Mouse (Mus musculus) neutrophil, adult 5-6 weeks (primary cell): ENCODE data around the gene Defb19. TPM values are rescaled to one million over a fixed set of nuclear protein-coding genes. Genes with fewer than 3 reads are reported as not detected.

Source experiments
- ATAC-seq: fragments of 151-379, 151-347 bp; 2 replicates; pipeline ENCODE4 v1.8.0; 2017; ENCODE audit warnings: mild to moderate bottlenecking, moderate TSS enrichment; ENCODE audit not compliant: insufficient number of reproducible peaks, poor library complexity, low FRiP score, severe bottlenecking; ENCODE audit errors: extremely low read depth
- total RNA-seq: library from RNA; stranded (forward); fragments of 200-1000 nt; gene quantifications from 2 replicates; pipeline ENCODE4 v1.2.3, GENCODE M21; 2017

The Defb19 gene
- total RNA-seq: not detected in 2 replicates

DNA sequence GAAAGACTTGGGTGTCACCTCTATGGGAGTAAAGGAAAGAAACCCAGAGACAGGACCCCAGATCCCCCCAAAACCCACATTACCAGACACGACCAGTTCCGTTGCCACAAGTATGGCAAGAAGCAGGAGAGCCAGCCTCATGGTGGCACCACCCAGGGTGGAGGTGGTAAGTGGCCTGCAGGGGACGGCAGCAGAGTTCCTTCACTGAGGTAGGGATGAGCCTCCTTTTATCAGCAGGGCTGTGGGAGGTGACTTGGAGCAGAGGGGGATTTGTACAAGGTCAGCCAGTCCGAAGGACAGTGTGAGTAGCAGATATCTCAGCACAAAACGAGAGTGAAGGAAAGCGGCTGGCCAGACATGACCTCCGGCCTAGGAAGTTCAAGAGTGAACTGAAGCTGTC is at the start of gene Defb19:
Gene Defb19 (minus strand): TSS at position 206 of the 400 bp plus-strand sequence.
- ATAC-seq: no peak

DNA sequence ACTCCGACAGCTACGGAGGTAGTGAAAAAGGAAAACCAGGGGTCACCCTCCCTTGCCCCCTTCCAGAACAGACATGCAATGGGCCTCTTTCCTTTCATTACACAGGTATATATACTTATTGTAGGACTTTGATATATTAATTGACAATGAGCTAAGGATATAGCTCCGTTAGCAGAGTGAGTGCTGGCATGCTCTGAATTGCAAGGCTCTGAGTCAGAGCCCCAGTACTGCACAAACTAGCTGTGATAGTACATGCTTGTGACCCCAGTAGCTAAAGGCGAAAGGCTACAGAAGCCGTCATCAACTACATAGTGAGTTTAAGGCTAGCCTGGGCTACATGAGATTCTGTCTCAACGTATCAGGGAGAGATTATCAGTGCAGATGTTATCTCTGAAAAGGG is 49.8 kb upstream of the Defb19 start:
- ATAC-seq: no peak

DNA sequence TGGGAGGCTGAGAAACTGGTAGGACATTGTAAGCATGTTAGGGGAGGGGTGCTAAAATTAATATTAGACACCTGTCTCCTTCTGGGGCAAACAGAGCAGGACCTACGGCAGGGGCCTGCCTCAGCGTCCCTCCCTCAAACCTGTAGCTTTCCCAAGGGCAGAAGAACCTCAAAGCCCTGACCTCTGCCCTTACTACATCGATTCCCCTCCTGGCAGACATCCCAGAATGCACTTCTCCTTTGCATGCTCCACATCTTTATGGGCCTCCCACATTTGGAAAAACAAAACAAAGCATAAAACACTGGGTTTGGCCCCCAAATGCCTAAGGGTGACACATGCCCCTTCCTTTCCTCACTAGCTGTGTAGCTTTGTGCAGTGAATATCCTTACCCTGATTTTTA is 49.1 kb upstream of the Defb19 start:
- no peak for ATAC-seq

DNA sequence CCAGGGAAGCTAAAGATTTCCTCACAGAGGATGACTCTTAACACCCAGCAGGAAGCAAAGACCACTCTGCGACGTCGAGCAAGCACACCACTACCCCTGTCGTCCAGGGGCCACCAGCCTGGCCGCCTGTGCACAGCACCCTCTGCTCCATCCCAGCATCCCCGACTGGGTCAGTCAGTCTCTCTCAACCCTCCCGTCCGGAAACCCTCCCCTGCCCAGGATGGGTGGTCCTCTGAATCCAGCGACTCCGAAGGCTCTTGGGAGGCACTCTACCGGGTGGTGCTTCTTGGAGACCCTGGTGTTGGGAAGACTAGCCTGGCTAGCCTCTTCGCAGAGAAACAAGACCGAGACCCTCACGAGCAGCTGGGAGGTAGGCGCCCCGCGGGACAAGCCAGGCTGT is 48.0 kb upstream of the Defb19 start:
- no peak for ATAC-seq

DNA sequence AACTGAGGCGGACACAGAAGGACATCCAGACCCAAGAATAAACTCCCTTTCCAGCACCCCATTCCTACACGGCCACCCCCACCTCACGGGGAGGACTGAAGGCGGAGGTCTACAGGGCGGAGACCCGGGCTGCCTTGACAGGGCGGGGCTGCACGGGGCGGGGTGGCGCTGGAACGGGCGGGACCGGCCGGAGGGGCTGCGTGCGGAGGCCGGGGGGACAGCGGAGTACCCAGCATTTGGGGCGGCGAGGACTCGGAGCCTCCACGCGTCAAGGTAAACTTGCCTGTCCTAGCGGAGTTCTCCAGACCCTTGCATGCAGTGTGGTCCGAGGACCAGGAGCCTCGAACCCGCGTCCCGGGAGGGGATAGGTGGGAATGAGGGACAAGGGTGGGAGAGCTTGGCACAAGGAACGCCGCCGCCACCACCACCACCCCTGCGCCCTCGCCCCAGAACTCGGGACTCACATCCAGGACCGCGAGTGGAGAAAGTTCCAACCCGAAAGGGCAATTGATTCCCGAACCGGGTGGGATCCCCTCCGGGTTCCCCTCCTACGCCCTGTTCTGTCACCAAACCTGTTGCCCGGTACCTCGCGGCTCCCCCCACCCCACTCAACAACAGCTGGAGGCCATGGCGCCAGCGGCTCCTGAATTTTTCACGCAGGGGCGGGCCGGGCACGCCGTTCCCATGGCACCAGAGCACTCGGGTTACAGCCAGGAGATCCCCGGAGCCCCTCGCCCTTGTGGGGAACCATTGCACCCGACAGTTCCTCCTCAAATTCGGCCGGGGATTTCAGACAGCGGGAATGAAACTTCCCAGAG is 46.9 kb upstream of the Defb19 start, which contains the start of gene Rem1:
Gene Rem1 (plus strand): TSS at position 178 of the 818 bp plus-strand sequence.
- ATAC-seq: no peak

DNA sequence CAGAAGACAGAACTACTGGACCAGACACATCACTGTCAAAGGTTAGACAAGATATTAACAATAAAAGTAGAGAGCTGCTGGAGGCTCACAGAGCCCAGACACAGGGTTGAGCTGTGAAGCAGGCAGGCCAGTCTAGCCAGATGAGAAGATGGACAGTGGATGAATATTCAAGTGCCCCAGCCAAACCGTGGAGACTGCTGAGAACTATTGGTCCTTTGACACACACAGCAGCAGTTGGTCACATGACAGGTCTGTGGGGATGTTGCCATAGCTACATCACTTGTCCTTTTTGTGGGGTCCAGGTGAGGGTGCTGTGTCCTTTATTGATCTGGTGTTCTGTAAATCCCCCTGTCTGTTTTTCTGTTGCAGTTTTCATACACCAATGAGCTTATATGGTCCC is 45.1 kb upstream of the Defb19 start:
- ATAC-seq: no peak

DNA sequence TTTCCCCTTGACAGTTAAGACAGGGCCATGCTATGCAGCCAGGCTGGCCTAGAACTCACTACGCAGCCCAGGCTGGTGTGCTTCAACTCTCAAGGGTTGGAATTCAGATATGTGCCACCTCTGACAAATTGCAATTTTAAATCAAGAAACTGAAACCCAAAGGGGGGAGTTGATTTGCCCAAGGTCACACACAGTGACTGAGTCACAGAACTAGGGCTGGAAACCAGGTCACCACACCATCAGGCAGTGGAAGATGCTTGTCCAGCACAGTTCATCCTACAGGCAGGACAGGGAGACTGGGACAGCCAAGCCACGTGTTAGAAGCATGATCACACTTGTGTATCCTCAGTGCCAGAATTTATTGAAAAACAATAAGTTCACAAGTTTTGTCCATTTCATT is 44.5 kb upstream of the Defb19 start:
- no peak for ATAC-seq

DNA sequence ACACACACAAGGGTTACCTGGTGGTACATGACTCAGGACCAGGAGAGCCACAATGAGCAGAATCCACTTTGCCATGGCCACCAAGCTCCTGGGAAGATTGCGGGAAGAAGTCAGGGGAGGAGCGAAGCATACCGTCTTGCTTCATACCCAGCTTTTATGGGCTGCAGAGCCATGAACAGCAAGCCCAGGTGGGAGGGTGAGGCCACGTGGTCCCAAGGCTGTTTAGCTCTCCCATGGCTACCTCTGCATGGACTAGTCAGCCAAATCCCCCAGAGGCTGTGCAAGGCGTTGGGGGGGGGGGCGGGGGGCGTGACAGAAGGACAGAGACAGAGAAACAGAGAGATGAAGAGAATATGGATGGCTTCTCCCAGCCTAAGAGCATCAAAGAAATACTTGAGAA is 42.8 kb upstream of the Defb19 start, which contains the start of gene Defb25:
Gene Defb25 (minus strand): TSS at position 101 of the 400 bp plus-strand sequence.
- no peak for ATAC-seq

DNA sequence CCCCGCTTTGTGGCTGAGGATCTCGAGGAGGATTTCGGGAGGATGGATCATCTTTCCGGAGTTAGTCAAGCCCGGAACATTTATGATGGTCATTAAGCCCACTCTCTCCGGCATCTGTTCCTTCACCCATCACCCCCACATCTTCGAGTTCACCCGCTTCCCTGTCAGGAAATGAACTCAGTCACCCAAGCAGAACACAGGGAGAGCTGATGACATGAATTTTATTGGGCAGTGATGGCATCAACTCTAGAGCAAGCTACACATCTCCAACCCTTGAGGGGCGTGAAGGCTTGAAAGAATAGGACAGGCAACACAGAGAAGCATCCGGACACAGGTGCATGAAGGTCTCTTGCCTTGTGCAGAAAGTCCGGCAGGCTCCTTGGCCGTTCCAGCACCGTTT is 42.0 kb upstream of the Defb19 start:
- ATAC-seq: no peak

DNA sequence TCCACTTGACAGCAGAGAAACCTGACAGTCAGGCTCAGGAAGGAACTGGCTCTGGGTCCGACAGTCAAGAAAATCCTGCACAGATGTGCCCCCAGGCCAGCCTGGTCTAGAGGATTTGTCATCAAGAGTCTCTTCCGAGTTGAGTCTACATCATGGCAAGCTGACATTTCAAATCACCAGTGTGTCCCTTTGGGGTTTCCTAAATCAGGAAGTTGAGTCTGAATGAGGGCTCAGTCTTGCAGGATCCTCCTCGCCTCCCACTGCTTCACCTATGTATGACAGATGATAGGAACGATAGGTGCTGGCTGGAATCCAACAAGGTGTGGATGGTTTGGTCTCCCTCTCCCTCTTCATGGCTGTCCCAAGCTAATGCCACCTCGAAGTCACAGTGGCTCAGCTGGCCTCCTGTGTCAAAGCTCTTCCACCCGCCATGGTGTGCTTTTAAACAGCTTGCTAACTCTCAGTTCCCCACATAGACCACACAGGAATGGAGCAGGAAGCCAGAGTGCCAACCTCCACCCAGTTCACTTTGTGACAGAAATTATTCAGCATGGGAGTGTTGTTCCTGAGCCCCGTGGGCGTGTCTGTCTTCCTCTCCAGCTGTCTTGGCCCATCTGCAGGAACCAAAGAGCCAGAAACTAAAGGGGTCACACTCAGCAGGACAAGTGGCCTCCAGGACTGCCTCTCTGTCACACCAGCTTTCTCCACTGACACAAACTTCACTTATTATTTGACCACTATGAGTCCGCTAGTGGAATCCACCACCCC is 40.4 kb upstream of the Defb19 start:
- ATAC-seq: no peak

DNA sequence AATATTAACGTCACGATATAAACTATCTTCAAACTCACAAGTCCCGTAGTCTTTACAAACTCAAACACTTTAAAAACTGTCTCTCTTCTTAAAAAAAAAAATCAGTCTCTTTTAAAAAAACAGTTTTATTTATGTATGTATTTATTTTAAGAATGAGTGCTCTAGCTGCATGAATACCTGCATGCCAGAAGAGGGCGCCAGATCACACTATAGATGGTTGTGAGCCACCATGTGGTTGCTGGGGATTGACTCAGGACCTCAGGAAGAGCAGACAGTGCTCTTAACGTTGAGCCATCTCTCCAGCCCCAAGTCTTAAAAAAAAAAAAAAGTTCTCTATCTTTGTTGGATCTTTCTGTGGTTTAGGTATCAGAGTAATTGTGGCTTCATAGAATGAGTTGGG is 37.3 kb upstream of the Defb19 start:
- no peak for ATAC-seq

DNA sequence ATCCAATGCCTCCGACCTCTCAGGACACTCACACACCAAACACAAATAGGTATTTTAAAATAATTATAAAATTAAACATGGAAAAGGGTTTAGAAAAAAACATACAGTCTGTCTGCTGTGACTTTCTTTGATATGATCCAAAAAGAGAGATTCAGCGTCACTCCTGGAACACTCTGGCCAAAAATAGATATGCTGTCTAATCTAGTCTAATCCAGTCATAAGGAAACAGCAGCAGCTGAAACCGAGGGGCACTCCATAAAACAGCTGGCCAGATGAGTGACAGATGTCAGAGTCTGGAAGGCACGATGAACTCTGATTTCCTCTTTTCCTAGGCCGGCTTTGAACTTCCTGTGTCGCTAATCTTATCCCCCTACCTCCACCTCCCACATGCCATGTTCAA is 36.4 kb upstream of the Defb19 start:
- ATAC-seq: no peak

DNA sequence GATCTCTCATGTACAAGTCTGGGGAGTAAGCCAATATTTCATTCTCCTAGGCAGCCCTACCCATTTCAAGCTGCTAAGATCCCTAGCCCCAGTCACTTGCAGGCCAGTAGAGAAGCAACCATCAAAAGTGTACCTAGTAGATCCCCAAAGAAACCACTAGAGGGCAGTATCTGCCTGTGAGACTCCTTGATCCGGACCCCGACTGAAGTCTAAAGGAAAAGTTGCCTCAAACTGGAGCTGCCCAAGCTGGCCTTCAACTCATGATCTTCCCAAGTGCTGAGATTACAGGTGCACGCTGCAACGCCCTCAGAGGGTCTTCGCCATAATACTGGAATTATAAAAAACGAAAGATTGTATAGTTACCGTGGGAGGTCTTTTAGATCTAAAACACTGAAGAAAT is 35.5 kb upstream of the Defb19 start:
- ATAC-seq: peak; percentile 48; the same call in 1 of the 2 replicates

DNA sequence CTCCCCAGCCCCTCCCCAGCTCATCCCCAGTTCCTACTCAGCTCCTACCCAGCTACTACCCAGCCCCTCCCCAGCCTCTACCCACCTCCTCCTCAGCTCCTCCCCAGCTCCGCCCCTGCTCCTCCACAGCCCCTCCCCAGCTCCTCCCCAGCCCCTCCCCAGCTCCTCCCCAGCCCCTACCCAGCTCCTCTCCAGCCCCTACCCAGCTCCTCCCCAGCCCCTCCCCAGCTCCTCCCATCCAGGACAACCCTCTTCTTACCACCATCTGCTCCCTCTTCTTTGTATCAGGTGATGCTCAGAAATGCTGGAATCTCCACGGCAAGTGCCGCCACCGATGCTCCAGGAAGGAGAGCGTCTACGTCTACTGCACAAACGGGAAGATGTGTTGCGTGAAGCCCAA is 32.1 kb upstream of the Defb19 start:
- no peak for ATAC-seq

DNA sequence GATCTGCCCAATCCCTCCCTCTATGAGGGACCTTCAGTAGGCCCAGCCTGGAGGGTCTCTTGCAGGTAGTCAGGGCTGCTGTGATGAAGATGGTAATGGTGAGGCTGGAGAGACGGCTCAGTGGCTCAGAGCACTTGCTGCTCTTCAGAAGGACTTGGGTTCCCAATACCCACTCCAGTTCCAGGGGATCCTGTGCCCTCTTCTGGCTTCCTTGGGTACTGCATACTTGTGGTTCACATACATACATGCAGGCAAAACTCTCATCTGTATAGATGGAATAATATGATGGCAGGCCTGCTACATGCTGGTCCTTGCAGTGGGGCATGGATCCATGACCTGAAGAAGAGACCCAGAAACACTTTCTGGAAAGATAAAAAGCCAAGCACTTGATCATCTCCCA is 28.6 kb upstream of the Defb19 start:
- ATAC-seq: no peak

DNA sequence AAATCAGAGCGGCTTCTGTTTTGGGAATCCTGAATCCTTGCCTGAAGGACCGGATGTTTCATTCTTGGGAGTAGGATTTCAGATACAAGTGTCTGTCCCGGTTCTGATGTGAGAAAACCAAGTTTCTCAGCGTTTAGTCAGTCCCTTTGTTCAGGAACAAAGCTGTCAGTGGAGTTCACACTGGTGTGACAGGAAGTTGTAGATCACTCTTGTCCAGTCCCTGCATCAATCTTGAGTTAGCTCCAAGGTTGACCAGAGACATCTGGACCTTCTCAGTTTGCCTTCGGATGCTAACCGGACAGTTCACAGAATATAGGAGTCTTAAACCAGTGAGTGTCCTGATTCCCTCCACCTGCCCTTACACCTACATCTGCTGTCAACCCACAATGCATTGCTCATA is 27.6 kb upstream of the Defb19 start:
- ATAC-seq: no peak

DNA sequence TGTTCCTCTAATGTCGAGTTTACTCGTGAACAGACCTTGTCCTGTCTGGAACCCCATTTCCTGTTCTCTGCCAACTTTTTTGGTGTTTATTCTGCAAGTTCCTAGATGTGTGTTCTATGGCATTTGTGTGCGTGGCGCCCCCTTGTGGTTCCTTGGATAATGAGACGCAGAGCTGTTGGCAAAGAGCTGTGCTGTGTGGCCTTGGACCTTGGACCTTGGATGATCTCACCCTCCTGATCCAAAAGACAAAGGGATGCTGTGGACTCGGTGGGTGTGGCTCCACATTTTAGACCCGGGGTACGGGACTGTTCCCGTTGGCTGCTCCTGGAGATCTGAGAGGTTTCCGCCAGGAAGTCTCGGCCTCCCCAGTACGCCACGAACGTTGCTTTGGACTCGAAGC is 23.9 kb upstream of the Defb19 start, which contains the start of gene Defb36:
Gene Defb36 (plus strand): TSS at position 271 of the 400 bp plus-strand sequence.
- ATAC-seq: no peak

DNA sequence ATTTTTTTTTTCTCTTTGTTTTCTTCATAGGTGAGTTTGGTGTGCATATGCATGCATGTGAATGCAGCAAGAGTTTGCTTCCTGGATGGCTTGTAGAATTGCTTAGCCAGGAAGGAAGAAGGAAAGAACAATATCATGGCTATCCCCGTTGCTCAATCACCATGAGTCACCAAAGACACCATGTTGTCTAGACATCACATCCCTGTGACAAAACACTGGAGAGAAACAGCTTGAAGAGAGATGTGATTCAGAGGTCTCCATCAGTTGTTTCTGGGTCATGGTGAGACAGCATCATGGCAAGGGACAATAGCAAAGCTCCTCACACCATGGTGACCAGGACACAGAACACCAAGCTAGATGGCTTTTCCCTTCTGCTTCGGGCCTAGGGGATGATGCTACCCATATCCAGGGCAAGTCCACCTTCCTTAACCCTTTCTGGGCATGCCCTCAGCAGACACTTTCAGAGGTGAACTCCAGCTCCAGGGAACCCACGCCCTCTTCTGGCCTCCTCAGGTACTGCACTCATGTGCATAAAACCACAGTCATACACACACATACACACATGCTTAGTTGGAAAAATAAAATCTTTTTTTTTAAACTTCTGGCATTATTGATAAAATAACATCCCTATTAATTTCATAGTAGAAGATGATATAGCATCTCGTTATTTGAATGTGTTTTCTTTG is 21.3 kb upstream of the Defb19 start:
- ATAC-seq: no peak

DNA sequence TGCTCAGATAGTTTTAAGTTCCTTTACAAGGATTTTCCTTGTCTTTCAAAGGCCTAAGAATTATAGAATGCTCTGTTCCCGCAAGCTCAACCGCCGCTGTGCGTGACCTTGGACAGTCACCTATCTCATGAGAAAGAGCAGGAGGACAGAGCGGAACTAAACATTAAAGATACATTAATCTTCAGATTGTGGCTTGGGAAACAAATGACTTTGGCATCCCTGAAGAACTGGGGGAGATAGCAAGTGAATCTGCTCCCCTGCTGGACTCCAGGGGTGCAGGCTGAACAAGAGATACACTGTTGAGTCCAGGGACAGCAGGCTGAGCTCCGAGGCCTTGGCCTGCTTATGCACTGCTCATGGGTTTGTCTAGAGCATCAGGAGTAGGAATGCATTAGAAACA is 20.0 kb upstream of the Defb19 start:
- no peak for ATAC-seq

DNA sequence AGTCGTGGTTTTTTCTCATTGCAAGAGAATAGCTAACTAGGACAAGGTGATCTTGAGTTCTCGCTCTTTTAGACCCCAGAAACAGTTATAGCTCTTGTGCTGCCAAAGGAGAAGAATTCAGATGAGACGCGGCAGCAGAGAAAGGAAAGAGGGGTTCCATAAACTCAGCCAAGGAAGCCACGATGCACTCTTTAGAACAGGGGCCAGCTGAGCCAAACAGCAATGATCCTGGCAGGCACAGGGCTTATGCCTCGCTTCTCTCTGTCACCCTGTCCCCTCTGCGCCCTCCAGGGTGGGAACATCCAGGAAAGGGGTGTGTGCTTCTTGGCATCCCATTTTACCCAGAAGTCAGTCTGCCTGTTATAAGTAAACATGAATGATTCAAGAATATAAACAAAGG is 19.2 kb upstream of the Defb19 start, which contains the start of gene Defb45:
Gene Defb45 (minus strand): TSS at position 101 of the 400 bp plus-strand sequence.
- ATAC-seq: no peak
